Mouse (Mus musculus): ENCODE measurements around the gene Gatc.
A peak's percentile ranks its signal among the peaks of the same experiment; 100 is the strongest.
"Not testable (repeated sequence)": the region's sequence is repeated elsewhere in the genome, so short reads cannot be mapped to it uniquely, and the experiment has no call there.

The Gatc gene

DNA sequence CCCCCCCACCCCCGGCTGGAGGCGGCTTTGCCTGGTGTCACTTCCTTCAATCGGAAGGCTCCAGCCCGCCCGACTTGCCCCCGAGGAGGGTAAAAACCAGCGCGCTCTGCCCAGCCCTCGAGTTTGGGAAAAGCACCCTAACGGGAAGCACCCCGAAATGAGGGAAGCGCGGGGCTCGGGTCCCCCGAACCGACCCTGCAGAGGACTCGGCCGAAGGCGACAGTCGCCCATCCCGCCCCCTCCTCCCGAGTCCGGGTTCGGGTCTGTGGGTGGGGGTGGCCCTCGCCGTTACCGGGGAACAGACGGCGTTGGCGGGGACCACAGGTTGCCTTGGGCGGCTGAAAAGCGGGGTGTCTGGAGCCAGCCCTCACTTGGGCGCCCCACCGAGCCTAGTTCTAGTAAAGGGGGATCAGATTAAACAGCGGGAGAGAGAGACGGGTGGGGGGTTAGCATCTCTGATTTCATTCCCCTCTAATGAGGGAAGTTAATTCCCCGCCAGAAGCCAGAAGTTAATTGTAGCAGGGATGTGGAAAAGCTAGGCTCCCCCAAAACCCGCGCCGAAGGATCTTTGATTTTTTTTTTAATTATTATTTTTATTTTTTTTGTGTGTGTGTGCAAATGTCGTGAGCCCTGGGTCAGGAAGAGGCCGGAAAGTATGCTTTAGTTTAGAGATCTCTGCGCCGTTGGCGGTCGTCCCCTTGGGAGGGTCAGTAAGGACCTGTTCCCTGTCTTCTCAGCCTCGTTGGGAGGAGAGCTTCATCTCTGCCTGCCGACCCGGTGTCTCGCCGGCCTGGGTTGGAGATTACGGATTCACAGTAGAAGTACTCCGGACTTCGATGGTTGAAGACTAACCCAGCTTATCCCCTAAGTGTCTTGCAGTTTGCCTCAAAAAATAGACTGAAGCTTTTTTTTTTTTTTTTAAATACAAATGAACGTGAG, 13.1 kb downstream of the Gatc start:
- peak in 1 of 2 experiments; percentile 36 for DNase-seq

DNA sequence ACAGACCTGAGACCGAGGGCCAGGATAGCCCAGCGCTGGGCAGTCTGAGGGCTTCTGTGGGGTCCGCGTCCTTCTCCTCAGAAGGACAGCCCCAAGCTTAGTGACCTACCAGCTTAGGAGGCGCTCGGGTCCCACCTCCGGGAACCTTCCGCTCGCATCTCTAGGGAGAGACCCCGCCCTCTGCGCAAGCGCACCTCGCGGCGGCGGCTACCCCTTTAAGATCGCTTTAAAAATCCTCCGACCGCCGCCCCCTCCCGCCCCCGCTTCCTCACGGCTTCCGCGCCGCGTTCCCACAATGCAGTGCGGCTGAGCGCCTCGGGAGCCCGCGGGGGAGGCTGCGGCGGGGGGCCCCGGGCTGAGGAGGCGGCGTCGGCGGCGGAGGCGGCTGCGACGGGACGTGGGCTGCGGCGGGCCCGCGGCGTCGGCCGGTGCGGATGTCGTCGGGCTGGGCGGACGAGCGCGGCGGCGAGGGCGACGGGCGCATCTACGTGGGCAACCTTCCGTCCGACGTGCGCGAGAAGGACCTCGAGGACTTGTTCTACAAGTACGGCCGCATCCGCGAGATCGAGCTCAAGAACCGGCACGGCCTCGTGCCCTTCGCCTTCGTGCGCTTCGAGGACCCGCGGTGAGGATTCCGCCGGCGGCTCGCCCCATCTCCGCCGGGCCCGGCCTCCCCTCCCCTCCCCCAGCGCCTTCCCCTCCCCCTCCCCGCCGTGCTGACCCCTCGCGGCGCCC, 13.9 kb downstream of the Gatc start, which contains the start of gene Srsf9:
Gene Srsf9, plus strand, starts transcription at position 303 of the 735 bp plus-strand sequence.
- DNase-seq: peak; percentile 97 to 99

GRCm38 (mm10) chr5:115326256-115326831, 14.6 kb downstream of the Gatc start:
- DNase-seq: no peak

- DNase-seq: peak; percentile 73 to 75
These were observed 21.7 kb downstream of the Gatc start for GRCm38 (mm10) chr5:115319004-115319940.

- DNase-seq: no peak
These were observed 23.2 kb downstream of the Gatc start for GRCm38 (mm10) chr5:115317645-115318328.

DNA sequence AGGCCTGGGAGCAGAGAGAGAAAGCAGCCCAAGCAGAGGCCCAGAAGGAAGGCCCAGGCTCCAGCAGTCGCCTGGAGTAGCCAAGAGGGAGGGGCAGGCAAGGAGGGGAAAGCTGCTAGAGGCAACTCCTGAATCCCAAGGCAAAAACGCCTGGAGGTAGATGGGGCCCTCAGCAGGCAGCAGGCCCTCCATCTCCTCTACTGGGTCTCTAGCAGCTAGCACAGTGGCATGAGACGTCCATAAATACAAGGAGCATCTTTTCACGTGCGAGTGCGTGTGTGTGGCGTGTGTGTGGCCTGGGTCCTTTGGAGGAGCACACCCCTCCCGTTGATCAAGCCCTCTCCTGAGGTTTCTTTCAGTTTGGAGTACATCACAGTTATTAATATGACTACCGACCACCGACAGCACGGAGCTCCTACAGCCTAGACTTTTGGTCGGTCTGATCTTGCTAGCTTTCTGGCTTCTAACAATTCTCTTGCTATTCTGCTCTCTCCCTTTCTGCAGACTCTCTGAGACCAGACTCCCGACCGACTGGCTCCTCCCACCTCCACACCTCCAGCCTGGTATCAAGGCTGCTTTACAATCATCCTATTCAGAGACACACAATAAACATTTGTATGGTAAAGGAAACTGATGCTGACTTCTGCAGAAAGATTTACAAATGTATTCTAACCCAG, 23.9 kb downstream of the Gatc start:
- no peak for DNase-seq

DNA sequence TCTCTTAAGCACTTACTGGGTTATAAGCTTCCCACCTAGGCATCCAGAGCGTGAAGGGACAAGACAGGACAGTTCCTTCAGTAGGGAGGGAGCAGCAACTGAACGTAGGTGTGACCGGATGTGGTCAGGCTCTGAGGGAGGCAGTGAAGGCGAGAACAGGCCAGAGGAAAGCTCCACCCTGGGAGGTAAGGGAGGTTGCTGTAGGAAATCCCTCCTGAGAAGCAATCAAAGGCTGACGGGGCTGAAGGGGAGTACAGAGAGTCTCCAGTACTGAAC, 27.4 kb downstream of the Gatc start:
- no peak for DNase-seq

DNA sequence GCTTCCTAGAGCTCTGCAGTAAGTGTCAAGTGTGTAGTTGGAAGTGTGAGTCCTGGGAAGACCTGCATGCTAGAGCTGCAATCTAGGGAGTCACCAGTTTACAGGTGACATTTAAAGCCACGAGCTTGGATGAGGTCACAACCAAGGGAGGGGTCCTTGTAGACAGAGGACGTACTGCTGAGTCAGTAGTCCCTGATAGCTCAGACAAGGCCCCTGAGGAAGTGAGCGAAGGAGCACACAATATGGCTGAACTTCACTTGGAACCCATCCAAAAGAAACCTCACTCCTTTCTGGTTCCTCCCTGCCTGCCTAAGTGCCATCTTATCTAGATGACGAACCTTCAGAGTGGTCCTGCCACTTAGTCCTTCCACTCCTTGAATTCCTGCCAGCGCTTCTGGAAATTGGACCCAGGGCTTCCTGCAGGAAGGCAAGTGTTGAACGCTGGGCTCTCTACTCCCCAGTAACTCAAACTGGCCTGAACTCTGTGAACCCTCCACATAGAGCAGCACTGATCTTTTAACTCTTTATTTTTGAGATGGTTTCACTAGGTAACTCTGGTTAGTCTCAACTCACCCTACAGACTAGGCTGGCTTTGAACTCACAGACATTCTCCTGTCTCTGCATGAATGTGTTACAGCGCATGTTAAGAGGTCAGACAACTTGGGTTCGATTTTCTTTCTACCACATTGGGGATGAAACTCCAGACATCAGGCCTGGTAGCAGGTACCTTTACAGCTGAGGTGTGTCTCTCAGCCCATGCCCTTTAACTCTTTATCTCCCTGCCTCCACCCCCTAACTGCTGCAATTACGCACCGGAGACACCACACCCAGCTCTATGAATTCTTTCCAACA, 27.9 kb downstream of the Gatc start:
- DNase-seq: no peak

GRCm38 (mm10) chr5:115312354-115312753, 28.6 kb downstream of the Gatc start:
- no peak for DNase-seq

GRCm38 (mm10) chr5:115302190-115302589, 38.8 kb downstream of the Gatc start:
- DNase-seq: not testable (repeated sequence)

DNA sequence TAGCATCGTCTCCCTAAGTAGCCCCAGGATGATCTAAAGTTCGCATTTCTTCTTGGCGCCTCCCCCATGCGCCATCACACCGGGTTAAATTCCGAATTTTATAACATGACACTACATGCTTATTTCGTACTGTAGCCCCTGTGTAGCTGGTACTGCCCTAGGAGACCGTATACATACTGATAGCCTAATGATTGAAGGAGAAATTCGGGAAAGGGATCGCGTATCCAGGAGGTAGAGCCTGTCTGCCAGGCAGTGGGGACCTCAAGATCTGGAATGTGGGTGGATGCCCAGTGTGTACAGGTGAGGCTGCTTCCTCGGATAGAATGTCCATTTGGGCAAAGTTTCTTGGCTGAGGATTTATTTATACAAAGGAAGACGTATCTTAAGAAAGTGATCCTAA, 39.4 kb downstream of the Gatc start:
- no peak for DNase-seq

DNA sequence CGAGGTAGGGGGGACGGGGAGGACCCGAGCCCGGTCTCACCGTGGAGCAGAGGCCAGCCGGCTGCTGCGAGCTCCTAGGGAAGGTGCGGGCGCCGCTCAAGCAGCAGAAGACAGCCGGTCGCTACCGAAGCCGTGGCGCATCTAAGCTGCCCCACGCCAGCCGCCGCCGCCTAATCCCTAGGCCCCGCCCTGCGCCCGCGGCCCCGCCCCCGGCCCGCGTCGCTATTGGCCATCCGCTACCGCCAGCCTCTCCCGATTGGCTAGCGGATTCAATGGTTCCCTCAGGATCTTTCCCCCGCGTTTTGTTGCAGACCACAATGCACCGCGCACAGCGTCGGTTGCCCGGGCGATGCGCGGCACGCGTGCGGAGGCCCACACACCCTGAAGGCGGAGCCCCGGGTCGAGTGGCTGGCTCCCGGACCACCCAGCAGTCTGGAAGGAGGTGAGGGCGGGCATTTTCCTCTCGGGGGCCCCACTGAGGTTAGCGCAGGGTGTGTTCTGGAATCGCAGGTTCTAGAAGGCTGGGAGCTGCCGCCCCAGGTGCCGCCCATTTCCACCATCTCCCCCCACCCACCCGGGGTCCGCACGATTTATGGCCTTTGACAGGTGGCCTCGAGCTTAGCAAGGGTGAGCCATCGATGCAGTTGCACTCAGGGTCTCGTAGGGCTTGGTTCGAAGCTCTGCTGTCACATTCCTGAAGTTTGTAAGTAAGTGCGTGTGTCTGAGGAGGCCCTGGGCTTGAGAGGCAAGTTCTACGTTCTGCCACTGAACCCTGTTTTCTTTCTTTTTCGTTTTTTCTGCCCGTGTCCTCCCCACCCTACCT, 40.0 kb downstream of the Gatc start, which contains the start of gene Dynll1:
Gene Dynll1, minus strand, starts transcription at position 208 of the 823 bp plus-strand sequence.
- DNase-seq: peak; percentile 99 to 100

DNA sequence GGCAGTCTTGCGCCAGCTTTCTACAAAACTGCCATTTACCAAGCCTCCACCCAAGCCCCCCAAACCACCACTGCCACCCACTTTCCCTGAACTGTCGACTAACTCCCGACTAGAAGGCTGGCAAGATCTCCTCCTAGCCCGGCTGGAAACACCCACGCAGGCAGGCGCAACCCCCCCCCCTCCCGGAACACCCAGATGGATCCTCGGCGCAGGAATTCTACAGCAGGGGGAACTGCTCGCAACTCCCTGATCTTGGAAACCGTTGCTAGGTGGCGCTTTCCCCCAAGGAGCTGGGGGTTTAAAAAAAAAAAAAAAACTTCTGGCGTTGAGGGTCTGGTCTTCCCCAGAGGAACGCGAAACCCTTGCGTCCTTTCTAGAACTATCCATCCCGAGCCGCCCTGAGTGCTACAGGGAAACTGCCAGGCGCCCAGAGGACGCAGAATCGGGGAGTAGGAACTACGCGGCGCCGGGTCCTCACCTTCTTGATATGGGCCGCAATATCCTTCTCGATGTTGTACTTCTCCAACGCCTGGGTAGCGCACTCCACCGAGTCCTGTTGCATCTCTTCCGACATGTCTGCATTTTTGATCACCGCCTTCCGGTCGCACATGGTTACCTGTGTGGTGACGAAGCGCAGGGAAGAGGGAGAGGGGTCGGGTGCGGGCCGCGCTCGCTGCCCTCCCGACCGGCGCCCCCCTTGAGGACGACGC, 40.8 kb downstream of the Gatc start:
- DNase-seq: peak; percentile 70 to 77

DNA sequence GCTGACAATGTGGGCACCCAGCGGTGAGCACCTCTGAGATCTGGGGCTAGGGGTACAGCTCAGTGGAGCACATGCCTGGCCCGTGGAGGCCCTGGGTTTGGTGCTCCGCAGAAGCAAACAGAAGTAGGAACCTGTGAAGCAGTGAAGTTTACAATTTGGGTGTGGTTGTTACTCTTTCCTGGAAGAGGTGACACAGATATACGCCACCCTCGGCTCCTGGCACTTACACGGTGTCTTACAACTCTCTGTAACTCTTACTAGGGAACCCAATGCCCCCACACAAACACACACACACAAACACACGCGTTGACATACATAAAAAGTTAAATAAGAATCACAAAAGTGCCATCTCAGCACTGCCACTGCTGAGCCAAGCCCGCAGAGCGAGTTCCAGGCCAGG, 44.6 kb downstream of the Gatc start:
- no peak for DNase-seq

DNA sequence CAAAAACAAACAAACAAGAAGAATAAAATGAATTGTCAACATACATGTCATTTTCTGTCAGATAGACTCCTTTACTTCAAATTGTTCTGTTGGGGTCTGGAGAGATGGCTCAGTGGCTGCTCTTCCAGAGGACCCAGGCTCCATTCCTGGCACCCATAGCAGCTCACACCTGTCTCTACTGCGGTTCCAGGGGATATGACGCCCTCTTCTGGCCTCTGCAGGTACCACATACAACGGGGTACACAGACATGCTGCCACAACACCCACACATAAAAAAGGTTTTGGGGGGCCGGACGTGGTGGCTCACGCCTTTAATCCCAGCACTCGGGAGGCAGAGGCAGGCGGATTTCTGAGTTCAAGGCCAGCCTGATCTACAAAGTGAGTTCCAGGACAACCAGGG, 46.8 kb downstream of the Gatc start:
- DNase-seq: no peak

DNA sequence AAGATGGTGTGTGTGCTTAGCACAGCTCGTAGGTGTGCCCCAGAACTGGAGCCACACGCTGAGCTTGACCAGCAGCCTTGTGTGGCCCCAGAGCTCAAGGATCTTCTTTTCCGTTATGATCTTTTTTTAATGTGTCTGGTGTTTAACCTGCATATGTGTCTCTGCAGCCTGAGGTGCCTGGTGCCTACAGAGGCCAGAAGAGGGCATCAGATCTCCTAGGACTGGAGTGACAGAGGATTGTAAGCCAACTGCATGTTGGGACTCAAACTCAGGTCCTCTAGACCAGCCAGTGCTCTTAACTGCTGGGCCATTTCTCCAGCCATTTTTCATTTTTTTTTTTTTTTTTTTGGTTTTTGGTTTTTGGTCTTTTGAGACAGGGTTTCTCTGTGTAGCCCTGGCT, 56.2 kb downstream of the Gatc start:
- DNase-seq: peak in 1 of 2 experiments; percentile 34
